In the genomic region with DNA sequence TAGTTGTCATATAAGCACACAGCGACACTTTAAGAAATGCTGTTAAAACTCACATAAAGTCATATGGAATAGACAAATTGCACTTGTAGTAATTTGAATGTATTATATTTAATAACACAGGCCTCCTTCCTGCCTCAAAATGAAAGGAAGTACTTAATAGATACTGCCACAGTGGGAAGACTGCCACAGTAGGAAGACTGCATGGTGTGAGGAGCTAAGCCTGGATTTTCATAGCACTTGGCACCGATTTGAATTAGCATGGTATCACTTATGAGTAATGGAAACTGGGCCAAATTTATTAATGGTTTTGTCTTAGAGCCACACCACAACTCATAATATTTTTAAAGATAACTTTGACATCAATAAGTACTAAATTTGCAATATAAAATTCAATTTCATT, we compare ENCODE assay signal across 25 mouse cellular contexts. TPM values are rescaled to one million over a fixed set of nuclear protein-coding genes. Genes with fewer than 3 reads are reported as not detected.
"Had no signal": no experiment of that assay in that cellular context is flagged by ENCODE, and none has a peak within 500 bp of the region (broad histone marks: within the 10 kb centered on the region; RNA-seq: fewer than 3 reads in every experiment).

No protein-coding gene starts in this region.

- H3K27me3 ChIP-seq: kidney, embryonic 15.5 days; liver, embryonic 13.5 days; neural tube, embryonic 13.5 days; stomach, embryonic 15.5 days had no signal

- H3K4me2 ChIP-seq: kidney, embryonic 15.5 days; liver, embryonic 13.5 days; midbrain, embryonic 11.5 days; neural tube, embryonic 13.5 days; stomach, embryonic 15.5 days had no signal

- H3K27ac ChIP-seq: kidney, embryonic 15.5 days; left cerebral cortex, adult 2 months; liver, embryonic 13.5 days; neural tube, embryonic 13.5 days; stomach, embryonic 15.5 days had no signal

- H3K9ac ChIP-seq: kidney, embryonic 15.5 days; liver, embryonic 13.5 days; neural tube, embryonic 13.5 days; stomach, embryonic 15.5 days had no signal

- H3K4me3 ChIP-seq: kidney, embryonic 15.5 days; left cerebral cortex, adult 2 months; liver, embryonic 13.5 days; myocyte; neural tube, embryonic 13.5 days; stomach, embryonic 15.5 days had no signal

- DNase-seq: kidney, postnatal 10 days; kidney, postnatal 36 days; layer of hippocampus, postnatal 36 days; liver, embryonic 13.5 days; lung, adult 2 months; lung, postnatal 14 days; lung, postnatal 4 days; midbrain, embryonic 14.5 days; retina, postnatal 1 day; right cerebral cortex, postnatal 25 days; spleen, adult 18-20 months; thymus, adult 18-20 months; thymus, postnatal 36 days had no signal

- H3K4me1 ChIP-seq: kidney, embryonic 15.5 days; liver, embryonic 13.5 days; neural tube, embryonic 13.5 days; stomach, embryonic 15.5 days had no signal

- H3K9me3 ChIP-seq: kidney, embryonic 15.5 days; liver, embryonic 13.5 days; neural tube, embryonic 13.5 days; stomach, embryonic 15.5 days had no signal

- H3K36me3 ChIP-seq: kidney, embryonic 15.5 days; liver, embryonic 13.5 days; neural tube, embryonic 13.5 days; stomach, embryonic 15.5 days had no signal

RNA-seq across cellular contexts. Expression of gene Gmnc, which starts 53.0 kb away (rescaled TPM):
- total RNA-seq: liver, adult 2 months; megakaryocyte progenitor cell, adult 5-6 weeks; megakaryocyte-erythroid progenitor cell, adult 5-6 weeks; monocyte, adult 5-6 weeks; neutrophil, adult 5-6 weeks had no signal
- polyA plus RNA-seq: kidney, embryonic 15.5 days; liver, adult 2 months; liver, embryonic 13.5 days; liver, embryonic 16.5 days; midbrain, embryonic 11.5 days; myocyte had no signal
